Mouse (Mus musculus) myocyte (in vitro differentiated cells): ENCODE results near the gene Gm906. TPM values are rescaled to one million over a fixed set of nuclear protein-coding genes. Genes with fewer than 3 reads are reported as not detected.

Source experiments
- polyA plus RNA-seq: library from polyadenylated mRNA; unstranded; fragments of >200 nt; fragmentation: generic; extraction: Trizol; gene quantifications from one replicate; pipeline ENCODE4 v1.2.1, GENCODE M21; 2012; ENCODE audit warnings: missing spikeins

Gene Gm906
- polyA plus RNA-seq, 1 experiment, result not detected

Other genes starting within 250 kb of the Gm906 start
- gene Fbxw17, start 167.6 kb upstream of the Gm906 start, polyA plus RNA-seq, result 16.3 TPM
- not detected for gene Gm47429, start 193.6 kb upstream of the Gm906 start, polyA plus RNA-seq
- gene Nutm2, start 217.0 kb upstream of the Gm906 start, polyA plus RNA-seq, result not detected